Mouse (Mus musculus): ENCODE measurements around the gene Hsf2bp.
"Not testable (repeated sequence)": the region's sequence is repeated elsewhere in the genome, so short reads cannot be mapped to it uniquely, and the experiment has no call there.

- not testable (repeated sequence) for TF ChIP-seq CTCF (conservative IDR thresholded peaks at IDR 0.05; ENCODE audit: insufficient read depth, insufficient read length, low read depth, low read length); POLR2A (IDR thresholded peaks at IDR 0.05; ENCODE audit: low read depth, low read length)
These were observed 28.6 kb upstream of the Hsf2bp start for GRCm38 (mm10) chr17:32064762-32065161.

All from kidney, adult 2 months (tissue).